Mouse (Mus musculus) bone marrow, adult 2 months (tissue): ENCODE results near the gene Dennd2c. TPM values are rescaled to one million over a fixed set of nuclear protein-coding genes. Genes with fewer than 3 reads are reported as not detected.
A peak's percentile ranks its signal among the peaks of the same experiment; 100 is the strongest.
"Not testable (repeated sequence)": the region's sequence is repeated elsewhere in the genome, so short reads cannot be mapped to it uniquely, and the experiment has no call there.

Source experiments
- H3K27ac ChIP-seq: fragments of 200-500 bp; 2 replicates; pipeline ENCODE4 v1.5.1; 2012; ENCODE audit warnings: low read depth, mild to moderate bottlenecking, control low read depth, inconsistent platforms, low read length; ENCODE audit not compliant: control insufficient read depth, poor library complexity, insufficient read depth
- H3K4me1 ChIP-seq: fragments of 200-500 bp; 2 replicates; pipeline ENCODE4 v1.6.1; 2011; ENCODE audit warnings: low read length; ENCODE audit not compliant: control insufficient read depth, insufficient read depth
- H3K4me3 ChIP-seq: fragments of 200-500 bp; replicated peaks from 2 replicates; pipeline ENCODE3; 2011; ENCODE audit warnings: mild to moderate bottlenecking, low read depth, low read length, control low read depth; ENCODE audit not compliant: control insufficient read depth
- CTCF ChIP-seq: fragments of 200-500 bp; IDR thresholded peaks from 2 replicates; pipeline ENCODE4 v1.5.1; 2011; ENCODE audit warnings: low read length, control low read depth; ENCODE audit not compliant: control insufficient read depth, insufficient read depth
- POLR2A ChIP-seq: fragments of 200-500 bp; IDR thresholded peaks from 2 replicates; pipeline ENCODE4 v1.6.1; 2011; ENCODE audit warnings: low read depth, mild to moderate bottlenecking, control low read depth, low read length, borderline replicate concordance; ENCODE audit not compliant: control insufficient read depth
- WGBS: fragments of 180-500 bp; shearing (Covaris S2); methylation state at CpG from one replicate; pipeline ENCODE4 v1.1.7; 2018; 5-methylcytosine and 5-hydroxymethylcytosine counted together
- polyA plus RNA-seq: library from polyadenylated mRNA; stranded (reverse); fragments of >200 nt; gene quantifications from 2 replicates; pipeline ENCODE4 v1.2.4, GENCODE M21; 2011; ENCODE audit warnings: low replicate concordance; ENCODE audit not compliant: missing spikeins, insufficient read depth, insufficient read length

The Dennd2c gene
- polyA plus RNA-seq, 1 experiment, result 12.8 TPM

DNA sequence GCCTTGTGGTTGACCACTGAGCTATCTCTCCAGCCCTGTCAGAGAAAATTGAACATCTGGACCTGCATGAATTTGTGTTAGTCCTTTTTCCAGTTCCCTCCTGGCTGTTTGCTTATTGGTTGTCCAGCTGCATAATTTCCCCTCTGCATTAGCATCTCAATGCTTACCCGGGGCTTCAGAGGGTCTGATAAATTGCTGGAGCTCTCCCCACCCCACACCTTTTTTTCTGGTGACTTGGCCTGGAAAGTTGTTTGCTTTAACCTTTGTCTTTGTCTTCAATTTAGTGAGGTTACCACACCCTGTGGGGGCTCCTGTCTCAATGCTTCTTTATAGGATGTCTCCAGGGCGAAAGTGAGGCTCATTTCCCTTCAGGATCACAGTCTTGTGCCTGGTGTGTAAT, 24.8 kb downstream of the Dennd2c start:
- H3K27ac ChIP-seq, result no peak overlapping the region
- no peak for TF ChIP-seq POLR2A
- TF ChIP-seq CTCF, result no peak
- no peak overlapping the region for H3K4me3 ChIP-seq
- H3K4me1 ChIP-seq, result no peaks in the 10 kb centered on the region; the same call in 1 of the 2 replicates
- WGBS, result 85% methylated on average over 2 of the region's 2 CpGs

- TF ChIP-seq POLR2A (no peak), CTCF (no peak)
- WGBS, result 93% methylated on average over 5 of the region's 5 CpGs
- Histone ChIP-seq H3K4me1 (no peaks in the 10 kb centered on the region; the same call in 1 of the 2 replicates), H3K4me3 (no peak overlapping the region), H3K27ac (no peak overlapping the region)
Observed at GRCm38 (mm10) chr3:103127721-103128120, 25.3 kb downstream of the Dennd2c start.

- no peak overlapping the region for H3K4me3 ChIP-seq
- no peaks in the 10 kb centered on the region; the same call in 1 of the 2 replicates for H3K4me1 ChIP-seq
- TF ChIP-seq POLR2A (no peak), CTCF (no peak)
- WGBS, result 65% methylated on average over 4 of the region's 4 CpGs
- H3K27ac ChIP-seq, result no peak overlapping the region
Observed at GRCm38 (mm10) chr3:103128251-103128650, 25.8 kb downstream of the Dennd2c start.

- 37% methylated on average over 8 of the region's 8 CpGs for WGBS
Observed at GRCm38 (mm10) chr3:103129367-103130159, 27.2 kb downstream of the Dennd2c start.

GRCm38 (mm10) chr3:103130236-103130751, 27.9 kb downstream of the Dennd2c start:
- peak overlapping the region; percentile 76 for H3K27ac ChIP-seq
- no peaks in the 10 kb centered on the region; the same call in 1 of the 2 replicates for H3K4me1 ChIP-seq
- peak overlapping the region; percentile 28 for H3K4me3 ChIP-seq
- TF ChIP-seq CTCF (no peak), POLR2A (no peak; the same call in 1 of the 2 replicates)
- 7% methylated on average over 6 of the region's 6 CpGs for WGBS

More at GRCm38 (mm10) chr3:103129367-103130159, 27.2 kb downstream of the Dennd2c start:
- Histone ChIP-seq H3K4me1 (no peaks in the 10 kb centered on the region; the same call in 1 of the 2 replicates), H3K27ac (peak overlapping the region; percentile 76), H3K4me3 (no peak overlapping the region)
- no peak for TF ChIP-seq POLR2A

DNA sequence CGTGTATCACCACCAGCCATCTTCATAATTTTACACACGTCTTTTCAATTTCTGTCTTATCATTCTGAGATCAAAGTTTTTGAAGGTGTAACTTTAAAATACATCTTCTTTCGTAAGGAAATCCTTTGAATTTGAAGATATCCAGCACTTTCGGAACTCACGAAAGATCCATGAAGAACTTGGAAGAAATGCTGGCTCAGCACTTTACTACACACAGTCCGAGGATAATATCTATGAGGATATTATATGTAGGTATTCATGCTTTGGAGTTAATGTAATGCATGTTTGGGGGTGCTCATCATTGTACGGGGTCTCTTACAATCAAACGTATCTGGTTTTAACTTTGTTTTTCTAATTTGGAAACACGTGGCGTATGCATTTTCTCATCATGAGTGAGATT, 30.7 kb downstream of the Dennd2c start:
- H3K27ac ChIP-seq, result no peak overlapping the region
- H3K4me1 ChIP-seq, result no peaks in the 10 kb centered on the region; the same call in 1 of the 2 replicates
- 88% methylated on average over 10 of the region's 10 CpGs for WGBS
- TF ChIP-seq CTCF, result no peak
- no peak for TF ChIP-seq POLR2A
- no peak overlapping the region for H3K4me3 ChIP-seq

DNA sequence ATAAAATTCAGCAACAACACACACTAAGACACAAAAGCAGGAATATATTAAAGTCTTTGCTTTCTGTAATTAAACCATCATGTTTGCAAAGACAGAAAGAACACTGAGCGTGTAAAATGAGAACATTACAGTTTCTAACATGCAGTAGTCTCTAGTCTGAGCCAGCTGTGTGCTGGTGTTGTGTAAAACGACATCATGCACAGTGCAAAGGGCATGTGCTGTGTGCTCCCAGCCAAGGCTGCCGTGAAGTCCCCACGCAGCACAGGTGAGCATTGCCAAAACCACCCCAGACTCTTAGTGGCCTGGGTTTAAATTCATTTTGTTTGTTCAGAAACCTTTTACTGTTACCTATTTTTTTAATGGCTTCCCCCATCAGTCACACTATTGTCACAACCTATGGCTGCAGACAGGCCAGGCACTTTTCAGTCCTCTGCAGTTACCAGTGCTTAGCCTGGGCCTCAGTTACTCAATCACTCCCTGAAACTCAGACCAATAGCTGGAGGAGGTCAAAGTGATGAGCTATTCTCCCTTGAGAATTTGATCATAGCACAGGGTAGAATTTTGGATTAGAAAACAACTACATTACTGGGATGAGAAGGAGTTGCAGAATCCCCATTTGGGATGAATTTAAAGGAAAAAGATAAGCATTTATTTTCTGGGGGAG, 34.1 kb downstream of the Dennd2c start:
- Histone ChIP-seq H3K4me3 (no peak overlapping the region), H3K27ac (no peak overlapping the region), H3K4me1 (peaks cover 5% of the 10 kb centered on the region; the same call in 1 of the 2 replicates)
- WGBS, result 90% methylated on average over 4 of the region's 4 CpGs
- TF ChIP-seq POLR2A (no peak), CTCF (no peak)

GRCm38 (mm10) chr3:103139047-103139446, 36.6 kb downstream of the Dennd2c start:
- WGBS, result 48% methylated on average over 8 of the region's 8 CpGs
- Histone ChIP-seq H3K4me1 (peaks cover 5% of the 10 kb centered on the region), H3K27ac (no peak overlapping the region), H3K4me3 (no peak overlapping the region)
- no peak for TF ChIP-seq CTCF
- no peak for TF ChIP-seq POLR2A

DNA sequence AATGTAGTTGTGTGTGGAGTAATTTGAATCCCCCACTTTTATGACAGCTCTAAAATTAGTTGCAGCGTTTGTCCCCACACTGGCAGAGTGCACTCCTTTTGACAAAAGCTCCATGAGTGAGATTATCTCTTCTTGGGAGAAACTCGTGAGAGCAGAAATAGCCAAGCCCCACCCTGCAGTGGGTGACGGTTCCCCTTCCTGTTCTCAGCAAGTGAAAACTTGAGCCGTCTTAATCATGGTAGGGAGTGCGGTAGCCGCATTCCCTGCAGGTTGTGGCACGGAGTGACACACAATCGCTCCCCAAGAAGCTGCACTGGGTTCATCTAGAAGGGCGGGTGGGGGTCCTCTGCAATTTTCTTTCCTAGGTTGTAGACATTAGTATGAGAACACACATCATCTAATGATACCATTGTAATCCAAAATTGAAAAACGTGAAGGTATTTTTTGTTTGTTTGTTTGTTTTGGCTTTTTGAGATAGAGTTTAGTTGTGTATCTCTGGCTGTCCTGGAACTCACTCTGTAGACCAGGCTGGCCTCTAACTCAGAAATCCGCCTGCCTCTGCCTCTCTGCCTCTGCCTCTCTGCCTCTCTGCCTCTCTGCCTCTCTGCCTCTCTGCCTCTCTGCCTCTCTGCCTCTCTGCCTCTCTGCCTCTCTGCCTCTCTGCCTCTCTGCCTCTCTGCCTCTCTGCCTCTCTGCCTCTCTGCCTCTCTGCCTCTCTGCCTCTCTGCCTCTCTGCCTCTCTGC, 37.9 kb downstream of the Dennd2c start:
- 14% methylated on average over 11 of the region's 11 CpGs for WGBS
- H3K4me1 ChIP-seq, result not testable (repeated sequence)
- peak overlapping the region; percentile 23 for H3K27ac ChIP-seq
- peak overlapping the region; percentile 41 for H3K4me3 ChIP-seq
